Mouse (Mus musculus) limb, embryonic 11.5 days (tissue): ENCODE measurements around the gene Prkce. TPM values are rescaled to one million over a fixed set of nuclear protein-coding genes. Genes with fewer than 3 reads are reported as not detected.

Experiments
- ATAC-seq: fragments of 200-750 bp; cut with Nextera tagmentation; 2 replicates; pipeline ENCODE4 v1.8.0; 2017; ENCODE audit warnings: low read depth; ENCODE audit not compliant: insufficient number of reproducible peaks, low FRiP score, low TSS enrichment
- DNase-seq: peaks from one replicate; pipeline ENCODE4 v3.0.0-alpha.2; 2015; ENCODE audit warnings: low spot score
- H3K27ac ChIP-seq: fragments of 300-500 bp; sonication (generic); replicated peaks from 2 replicates; pipeline ENCODE4 v1.5.1; 2014; ENCODE audit warnings: low read depth, mild to moderate bottlenecking, low read length
- H3K27me3 ChIP-seq: fragments of 300-500 bp; sonication (generic); 2 replicates; pipeline ENCODE4 v1.6.1; 2014; ENCODE audit warnings: mild to moderate bottlenecking, low read length, mixed read lengths; ENCODE audit not compliant: control insufficient read depth, insufficient read depth
- H3K36me3 ChIP-seq: fragments of 300-500 bp; sonication (generic); 2 replicates; pipeline ENCODE4 v1.6.1; 2014; ENCODE audit warnings: mild to moderate bottlenecking, low read length, moderate library complexity, mixed read lengths; ENCODE audit not compliant: control insufficient read depth, insufficient read depth
- H3K4me1 ChIP-seq: fragments of 300-500 bp; sonication (generic); 2 replicates; pipeline ENCODE4 v1.6.1; 2014; ENCODE audit warnings: low read length, mixed read lengths; ENCODE audit not compliant: control insufficient read depth, insufficient read depth
- H3K4me2 ChIP-seq: fragments of 300-500 bp; sonication (generic); 2 replicates; pipeline ENCODE4 v1.6.1; 2014; ENCODE audit warnings: low read depth, mild to moderate bottlenecking, moderate library complexity; ENCODE audit not compliant: severe bottlenecking
- H3K4me3 ChIP-seq: fragments of 300-500 bp; sonication (generic); 2 replicates; pipeline ENCODE4 v1.5.1; 2014; ENCODE audit warnings: low read depth, low read length
- H3K9ac ChIP-seq: fragments of 300-500 bp; sonication (generic); 2 replicates; pipeline ENCODE4 v1.6.1; 2014; ENCODE audit warnings: mild to moderate bottlenecking, low read length
- H3K9me3 ChIP-seq: fragments of 300-500 bp; sonication (generic); 2 replicates; pipeline ENCODE4 v1.6.1; 2016; ENCODE audit warnings: low read length; ENCODE audit not compliant: control insufficient read depth
- WGBS: fragments of 180-500 bp; shearing (Covaris S2); extraction: QIAGEN DNeasy Blood & Tissue Kit; methylation state at CpG from one replicate; pipeline ENCODE4 v1.1.7; 2014; 5-methylcytosine and 5-hydroxymethylcytosine counted together
- polyA plus RNA-seq: library from polyadenylated mRNA; unstranded; fragments of >200 nt; fragmentation: Nextera tagmentation; extraction: Ambion mirVana; gene quantifications from 2 replicates; pipeline ENCODE4 v1.2.1, GENCODE M21; 2014

The Prkce gene
- polyA plus RNA-seq, 1 experiment from 2014 or later, result 5.1 TPM

DNA sequence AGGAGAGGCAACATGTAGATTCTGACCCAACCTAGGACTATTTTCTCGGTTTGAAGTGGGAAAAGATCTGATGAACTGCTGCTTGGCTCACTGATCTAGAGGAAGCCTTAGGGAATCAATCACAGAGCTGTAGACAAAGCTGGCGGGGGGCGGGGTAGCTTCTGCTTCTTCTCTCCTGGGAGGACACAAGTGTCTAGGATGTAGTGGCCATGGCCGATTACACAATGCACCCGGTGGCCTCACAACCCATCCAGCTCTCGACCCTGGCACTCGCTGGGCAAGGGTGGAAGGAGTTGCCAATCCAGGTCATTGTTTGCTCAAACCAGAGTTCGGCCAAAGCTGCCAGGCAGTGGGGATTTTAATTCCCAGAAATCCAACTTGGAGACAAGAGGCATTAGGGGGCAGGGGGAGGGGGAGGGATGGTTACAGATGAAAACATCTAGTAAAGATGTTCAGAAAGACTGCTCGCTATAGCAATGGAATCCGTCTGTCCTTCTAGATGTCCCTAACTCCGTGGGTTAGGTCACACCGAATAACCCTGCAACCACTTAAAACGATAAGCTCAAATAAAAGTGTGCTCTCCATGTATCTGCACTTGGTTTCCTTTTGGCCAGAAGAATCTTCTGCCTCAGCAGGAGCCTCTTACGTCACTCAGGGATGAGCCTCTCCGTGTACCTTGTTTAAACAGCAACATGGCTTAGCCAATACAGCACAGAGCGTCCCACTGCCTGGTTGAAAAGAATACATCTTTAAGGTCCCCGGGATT lies 365.4 kb downstream of the Prkce start:
- ATAC-seq, result no peak
- no peak for DNase-seq
- Histone ChIP-seq H3K9me3 (no peaks in the 10 kb centered on the region), H3K27ac (no peak overlapping the region), H3K27me3 (no peaks in the 10 kb centered on the region), H3K4me3 (no peak overlapping the region), H3K4me1 (0 out of 2 replicates have a peak, but pooled peaks cover 5% of the 10 kb centered on the region), H3K36me3 (no peaks in the 10 kb centered on the region), H3K9ac (no peak overlapping the region), H3K4me2 (no peak overlapping the region)
- WGBS, result 76% methylated on average over 17 of the region's 17 CpGs

DNA sequence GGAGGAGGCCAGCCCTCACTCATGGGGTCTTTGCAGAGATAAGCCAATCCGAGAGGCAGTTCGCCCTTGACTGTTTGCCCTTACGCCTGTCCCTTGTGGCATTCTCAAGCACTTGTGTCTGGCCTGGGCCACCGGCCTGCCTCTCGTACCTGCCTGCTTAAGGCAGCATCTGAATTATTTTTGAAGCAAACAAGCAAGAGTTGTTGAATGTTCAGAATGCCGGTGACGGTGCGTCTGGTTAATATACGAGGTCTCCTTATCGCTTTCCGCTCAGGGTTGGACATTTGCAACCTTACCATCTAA lies 365.9 kb downstream of the Prkce start:
- H3K9me3 ChIP-seq, result no peaks in the 10 kb centered on the region
- H3K27me3 ChIP-seq, result no peaks in the 10 kb centered on the region
- ATAC-seq (no peak), DNase-seq (no peak)
- no peak overlapping the region for H3K9ac ChIP-seq
- H3K4me3 ChIP-seq, result no peak overlapping the region
- H3K4me1 ChIP-seq, result 0 out of 2 replicates have a peak, but pooled peaks cover 5% of the 10 kb centered on the region
- 82% methylated on average over 11 of the region's 11 CpGs for WGBS
- no peak overlapping the region for H3K27ac ChIP-seq
- H3K36me3 ChIP-seq, result no peaks in the 10 kb centered on the region
- no peak overlapping the region for H3K4me2 ChIP-seq

DNA sequence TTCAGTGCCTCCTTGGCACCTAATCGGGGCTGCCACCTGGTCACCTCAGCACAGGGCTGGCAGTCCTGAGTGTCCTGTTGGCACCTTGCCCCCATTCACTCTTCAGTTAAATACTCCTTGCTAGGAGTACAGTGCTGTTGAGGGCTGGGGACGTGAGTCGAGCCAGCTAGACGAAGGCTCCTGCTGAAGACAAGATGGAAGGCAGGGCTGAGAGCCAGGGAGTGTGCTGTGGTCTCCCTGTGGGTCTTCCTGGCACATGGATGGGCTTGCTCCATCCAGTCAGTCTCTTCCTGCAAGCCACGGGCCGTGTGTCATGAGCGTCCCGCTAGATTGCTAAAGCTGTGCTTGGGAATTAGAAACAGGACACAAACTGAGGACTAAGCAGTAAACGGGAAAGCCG lies 367.5 kb downstream of the Prkce start:
- no peak overlapping the region for H3K4me3 ChIP-seq
- ATAC-seq (no peak), DNase-seq (no peak)
- H3K27ac ChIP-seq, result no peak overlapping the region
- 80% methylated on average over 10 of the region's 10 CpGs for WGBS
- no peaks in the 10 kb centered on the region for H3K36me3 ChIP-seq
- H3K27me3 ChIP-seq, result no peaks in the 10 kb centered on the region
- 0 out of 2 replicates have a peak, but pooled peaks cover 3% of the 10 kb centered on the region for H3K4me1 ChIP-seq
- no peak overlapping the region for H3K4me2 ChIP-seq
- H3K9ac ChIP-seq, result no peak overlapping the region
- no peaks in the 10 kb centered on the region for H3K9me3 ChIP-seq

DNA sequence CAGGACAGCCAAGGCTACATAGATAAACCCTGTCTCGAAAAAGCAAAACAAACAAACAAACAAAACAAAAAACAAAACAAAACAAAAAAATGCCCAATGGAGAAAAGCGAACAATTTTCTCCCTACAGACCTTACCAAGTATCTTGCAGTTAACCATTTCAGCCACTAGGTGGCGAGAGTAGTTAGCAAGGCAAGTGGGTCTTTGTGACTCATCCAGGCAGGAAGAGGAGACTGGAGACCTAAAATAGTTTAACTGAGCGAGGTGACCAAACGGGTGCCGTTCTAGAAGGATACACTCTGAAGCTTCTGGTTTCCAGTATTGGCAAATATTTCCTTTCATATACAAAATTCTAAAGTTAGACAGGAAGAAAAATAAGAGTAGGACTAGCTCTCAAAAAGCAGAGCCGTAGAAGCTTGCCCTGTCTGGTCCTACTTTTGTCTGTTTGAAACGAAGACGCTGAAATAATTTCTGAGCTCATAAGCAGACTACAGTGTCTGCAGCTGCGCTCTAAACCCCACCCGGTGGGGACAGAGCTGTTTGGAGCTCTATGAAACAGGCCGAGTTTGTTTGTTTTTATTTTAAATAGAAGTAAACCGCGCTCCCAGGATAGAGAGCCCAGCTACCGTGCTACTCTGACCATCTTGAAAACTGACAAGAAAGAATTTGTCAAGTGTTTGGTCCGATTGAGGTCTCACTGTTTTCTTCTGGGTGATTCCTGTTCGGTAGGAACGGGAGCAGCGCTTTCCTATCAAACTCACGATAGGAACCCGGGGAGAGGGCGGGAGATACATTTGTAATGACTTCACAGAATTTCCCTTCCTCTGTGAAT lies 368.5 kb downstream of the Prkce start:
- Histone ChIP-seq H3K9me3 (no peaks in the 10 kb centered on the region), H3K4me2 (no peak overlapping the region), H3K27me3 (no peaks in the 10 kb centered on the region), H3K27ac (no peak overlapping the region), H3K9ac (no peak overlapping the region), H3K36me3 (no peaks in the 10 kb centered on the region), H3K4me1 (0 out of 2 replicates have a peak, but pooled peaks cover 3% of the 10 kb centered on the region), H3K4me3 (no peak overlapping the region)
- ATAC-seq, result peak; percentile 50; the same call in 1 of the 2 replicates
- 50% methylated on average over 22 of the region's 22 CpGs for WGBS
- peak; percentile 81 for DNase-seq

DNA sequence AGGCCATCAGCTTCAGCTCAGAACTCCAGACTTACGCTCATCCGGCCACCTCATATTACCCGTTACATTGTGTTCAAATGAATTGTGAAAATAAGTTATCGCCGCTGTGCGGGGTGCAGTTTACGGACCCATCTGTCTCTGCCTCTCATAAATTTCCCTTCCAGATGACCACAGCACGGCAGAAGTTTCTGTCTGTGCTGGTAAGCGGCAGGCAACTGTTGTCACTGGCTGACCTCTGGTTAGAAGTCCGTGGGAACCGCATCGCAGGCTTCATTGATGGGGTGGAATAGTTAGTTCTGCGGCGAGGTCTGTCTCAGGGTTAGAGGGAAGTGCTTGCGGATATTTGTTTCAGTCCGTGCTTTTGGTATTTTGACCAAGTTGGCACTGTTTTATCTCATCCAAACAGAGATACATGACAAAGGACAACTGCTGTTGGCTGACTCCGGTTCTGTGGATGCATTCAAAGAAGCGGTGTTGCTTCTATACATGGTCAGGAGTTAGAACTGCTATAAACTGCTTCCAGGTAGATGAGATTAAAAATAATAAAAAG lies 372.4 kb downstream of the Prkce start:
- Histone ChIP-seq H3K4me1 (0 out of 2 replicates have a peak, but pooled peaks cover 2% of the 10 kb centered on the region), H3K36me3 (no peaks in the 10 kb centered on the region), H3K4me3 (no peak overlapping the region), H3K27me3 (no peaks in the 10 kb centered on the region), H3K4me2 (no peak overlapping the region), H3K9ac (no peak overlapping the region), H3K27ac (no peak overlapping the region), H3K9me3 (no peaks in the 10 kb centered on the region)
- WGBS, result 84% methylated on average over 18 of the region's 18 CpGs
- DNase-seq, result no peak
- no peak for ATAC-seq

DNA sequence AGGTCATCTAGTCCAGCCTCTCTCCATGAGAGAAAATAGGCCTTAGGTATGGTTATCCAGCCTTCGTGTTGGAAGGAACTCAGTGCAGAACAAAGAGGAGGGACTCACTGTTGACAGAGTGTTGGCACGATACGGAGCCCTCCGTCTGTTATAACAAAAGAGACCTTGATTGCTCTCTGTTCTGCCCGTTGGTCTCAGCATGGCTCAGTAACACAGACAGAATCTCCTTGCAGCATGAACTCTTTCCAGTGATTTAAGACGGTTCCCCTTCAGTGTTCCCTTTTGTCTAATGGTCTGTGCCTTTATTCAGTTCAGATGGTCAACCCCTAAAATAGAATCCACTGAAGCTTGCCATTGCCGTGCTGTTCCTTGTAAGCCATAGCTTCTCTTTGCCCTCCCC lies 378.9 kb downstream of the Prkce start:
- Histone ChIP-seq H3K4me1 (no peaks in the 10 kb centered on the region), H3K9me3 (no peaks in the 10 kb centered on the region), H3K4me2 (no peak overlapping the region), H3K36me3 (no peaks in the 10 kb centered on the region), H3K4me3 (no peak overlapping the region), H3K27me3 (no peaks in the 10 kb centered on the region), H3K9ac (no peak overlapping the region), H3K27ac (no peak overlapping the region)
- DNase-seq (no peak), ATAC-seq (no peak)
- WGBS, result 91% methylated on average over 7 of the region's 7 CpGs

DNA sequence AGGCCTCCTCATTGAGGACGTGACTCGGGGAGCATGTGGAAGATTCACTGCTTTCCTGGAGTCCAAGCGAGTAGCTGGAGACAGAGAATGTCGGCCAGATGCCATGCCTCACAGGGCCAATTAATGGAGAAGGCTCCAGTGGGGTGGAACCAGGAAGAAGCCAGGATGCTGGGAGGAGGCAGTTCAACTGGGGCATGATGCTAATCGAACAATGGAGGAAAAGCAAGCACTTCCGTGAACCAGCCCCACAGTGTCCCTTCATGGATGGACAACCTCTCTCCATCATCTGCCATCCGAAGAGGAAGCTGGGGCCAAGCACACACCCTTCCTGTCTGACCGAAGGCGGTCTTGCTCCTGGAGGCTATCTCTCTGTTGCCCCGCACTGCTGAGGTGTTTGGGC lies 381.5 kb downstream of the Prkce start:
- no peak for DNase-seq
- no peaks in the 10 kb centered on the region for H3K4me1 ChIP-seq
- H3K27me3 ChIP-seq, result no peaks in the 10 kb centered on the region
- H3K36me3 ChIP-seq, result no peaks in the 10 kb centered on the region
- H3K9me3 ChIP-seq, result no peaks in the 10 kb centered on the region
- ATAC-seq, result no peak
- no peak overlapping the region for H3K27ac ChIP-seq
- WGBS, result 92% methylated on average over 10 of the region's 10 CpGs
- H3K4me2 ChIP-seq, result no peak overlapping the region
- no peak overlapping the region for H3K4me3 ChIP-seq
- no peak overlapping the region for H3K9ac ChIP-seq

DNA sequence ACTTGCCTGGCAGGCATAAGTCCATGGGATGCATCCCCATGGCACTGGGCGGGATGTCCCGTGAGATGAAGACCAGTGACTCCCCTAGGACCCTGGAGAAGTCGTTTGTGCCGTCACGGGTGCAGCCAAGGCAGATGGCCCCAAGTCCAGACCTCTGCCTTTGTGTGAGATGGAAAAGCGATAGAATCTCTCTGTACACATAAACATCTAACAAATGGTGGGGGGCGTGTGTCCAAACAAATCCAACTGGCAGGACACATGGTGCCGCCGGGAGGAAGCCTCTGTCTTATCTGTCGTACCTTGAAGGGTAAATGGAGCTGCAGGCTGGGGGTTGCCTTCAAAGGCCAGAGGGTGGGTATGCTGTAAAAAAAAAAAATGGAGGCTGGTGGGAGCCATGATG lies 384.0 kb downstream of the Prkce start:
- H3K36me3 ChIP-seq, result no peaks in the 10 kb centered on the region
- no peak overlapping the region for H3K9ac ChIP-seq
- H3K4me2 ChIP-seq, result no peak overlapping the region
- H3K9me3 ChIP-seq, result no peaks in the 10 kb centered on the region
- DNase-seq (no peak), ATAC-seq (no peak)
- no peak overlapping the region for H3K4me3 ChIP-seq
- no peaks in the 10 kb centered on the region for H3K27me3 ChIP-seq
- WGBS, result 85% methylated on average over 10 of the region's 10 CpGs
- H3K27ac ChIP-seq, result no peak overlapping the region
- H3K4me1 ChIP-seq, result no peaks in the 10 kb centered on the region
